ENCODE assay signal across 9 mouse cellular contexts in genomic region chr5:139681832-139682630, GRCm38 (mm10). TPM values are rescaled to one million over a fixed set of nuclear protein-coding genes. Genes with fewer than 3 reads are reported as not detected.
DNase-seq lines count a peak whose midpoint lies in the region; ATAC-seq and TF ChIP-seq lines count a peak whose summit lies in the region.
"Had no signal": no experiment of that assay in that cellular context is flagged by ENCODE, and none has a peak within 500 bp of the region (broad histone marks: within the 10 kb centered on the region; RNA-seq: fewer than 3 reads in every experiment).

No protein-coding gene starts in this region.

- no peak overlapping the region for H3K4me3 ChIP-seq in kidney, embryonic 15.5 days (replicated peaks)
- no peak overlapping the region for H3K4me3 ChIP-seq in hindbrain, embryonic 12.5 days
- no peak overlapping the region for H3K4me3 ChIP-seq in midbrain, embryonic 15.5 days
- no peak overlapping the region for H3K4me3 ChIP-seq in liver, postnatal 0 days (ENCODE audit: low read depth, low read length)
- H3K4me3 ChIP-seq: liver, embryonic 15.5 days had no signal

- peaks cover 62% of the 10 kb centered on the region for H3K27me3 ChIP-seq in kidney, embryonic 15.5 days
- H3K27me3 ChIP-seq in hindbrain, embryonic 12.5 days: peaks cover 90% of the 10 kb centered on the region
- H3K27me3 ChIP-seq in midbrain, embryonic 15.5 days (replicated peaks): peaks cover 15% of the 10 kb centered on the region; the same call in 1 of the 2 replicates
- H3K27me3 ChIP-seq in liver, postnatal 0 days (ENCODE audit: insufficient read depth, low read length): peaks cover 34% of the 10 kb centered on the region

- TF ChIP-seq EP300 in liver, postnatal 0 days (IDR thresholded peaks at IDR 0.05; ENCODE audit: low read depth): no peak

- peak overlapping the region; percentile 19; the same call in 1 of the 2 replicates for H3K4me2 ChIP-seq in kidney, embryonic 15.5 days
- H3K4me2 ChIP-seq in hindbrain, embryonic 12.5 days (replicated peaks): peak overlapping the region; percentile 21; the same call in 1 of the 2 replicates
- peak overlapping the region; percentile 25 for H3K4me2 ChIP-seq in midbrain, embryonic 15.5 days
- no peak overlapping the region for H3K4me2 ChIP-seq in liver, postnatal 0 days (ENCODE audit: low read depth, low read length)
- H3K4me2 ChIP-seq: liver, embryonic 15.5 days had no signal

- 0 out of 2 replicates have a peak, but pooled peaks have one; percentile 21 for ATAC-seq in kidney, embryonic 15.5 days (replicated peaks; ENCODE audit: low FRiP score)
- peak; percentile 65 for ATAC-seq in hindbrain, embryonic 12.5 days (ENCODE audit: low FRiP score)
- peak; percentile 77 for ATAC-seq in midbrain, embryonic 15.5 days (replicated peaks)
- ATAC-seq in liver, postnatal 0 days: no peak

- H3K9me3 ChIP-seq in kidney, embryonic 15.5 days (replicated peaks): no peaks in the 10 kb centered on the region
- no peaks in the 10 kb centered on the region for H3K9me3 ChIP-seq in hindbrain, embryonic 12.5 days (replicated peaks)
- H3K9me3 ChIP-seq in midbrain, embryonic 15.5 days: no peaks in the 10 kb centered on the region
- H3K9me3 ChIP-seq in liver, postnatal 0 days (ENCODE audit: low read length): no peaks in the 10 kb centered on the region
- H3K9me3 ChIP-seq: liver, embryonic 15.5 days had no signal

- DNase-seq in kidney, postnatal 25 days: no peak
- peak; percentile 41 for DNase-seq in embryo, embryonic 9.5 days (ENCODE audit: extremely low spot score)
- no peak for DNase-seq in liver, postnatal 0 days
- no peak for DNase-seq in ovary, postnatal 14 days (ENCODE audit: low spot score)
- no peak for DNase-seq in thymus, postnatal 10 days (ENCODE audit: low spot score in 2 of 2)

- H3K27ac ChIP-seq in kidney, embryonic 15.5 days: peak overlapping the region; percentile 77
- H3K27ac ChIP-seq in hindbrain, embryonic 12.5 days: peak overlapping the region; percentile 81
- H3K27ac ChIP-seq in midbrain, embryonic 15.5 days: peak overlapping the region; percentile 68
- no peak overlapping the region for H3K27ac ChIP-seq in liver, postnatal 0 days (ENCODE audit: low read depth)
- H3K27ac ChIP-seq: liver, embryonic 15.5 days had no signal

- no peak for TF ChIP-seq CTCF in liver, postnatal 0 days (IDR thresholded peaks at IDR 0.05; ENCODE audit: low read depth)

- H3K9ac ChIP-seq in kidney, embryonic 15.5 days: no peak overlapping the region
- peak overlapping the region; percentile 33 for H3K9ac ChIP-seq in hindbrain, embryonic 12.5 days
- H3K9ac ChIP-seq in midbrain, embryonic 15.5 days: 0 out of 2 replicates have a peak overlapping the region, but pooled peaks have one; percentile 13
- no peak overlapping the region for H3K9ac ChIP-seq in liver, postnatal 0 days (replicated peaks)
- H3K9ac ChIP-seq: liver, embryonic 15.5 days had no signal

- H3K4me1 ChIP-seq in kidney, embryonic 15.5 days: peaks cover 33% of the 10 kb centered on the region
- peaks cover 30% of the 10 kb centered on the region for H3K4me1 ChIP-seq in hindbrain, embryonic 12.5 days
- H3K4me1 ChIP-seq in midbrain, embryonic 15.5 days: peaks cover 22% of the 10 kb centered on the region
- H3K4me1 ChIP-seq in liver, postnatal 0 days (ENCODE audit: insufficient read depth): no peaks in the 10 kb centered on the region

- WGBS in kidney, embryonic 15.5 days: 5% methylated on average over 20 of the region's 20 CpGs
- 4% methylated on average over 20 of the region's 20 CpGs for WGBS in hindbrain, embryonic 12.5 days
- 5% methylated on average over 20 of the region's 20 CpGs for WGBS in midbrain, embryonic 15.5 days
- WGBS in liver, postnatal 0 days (ENCODE audit: insufficient replicate concordance): 8% methylated on average over 20 of the region's 20 CpGs

- no peaks in the 10 kb centered on the region for H3K36me3 ChIP-seq in kidney, embryonic 15.5 days
- no peaks in the 10 kb centered on the region for H3K36me3 ChIP-seq in hindbrain, embryonic 12.5 days
- no peaks in the 10 kb centered on the region for H3K36me3 ChIP-seq in midbrain, embryonic 15.5 days (replicated peaks)
- no peaks in the 10 kb centered on the region for H3K36me3 ChIP-seq in liver, postnatal 0 days (replicated peaks; ENCODE audit: insufficient read depth, low read length)
- H3K36me3 ChIP-seq: liver, embryonic 15.5 days had no signal

RNA-seq across cellular contexts. Expression of gene Micall2, which starts 54.1 kb away (rescaled TPM):
- 4.6 and 5.9 TPM in 2 replicates for polyA plus RNA-seq in kidney, embryonic 15.5 days (2015; fragmentation: Nextera tagmentation; extraction: Ambion mirVana)
- 8.2 and 8.6 TPM in 2 replicates for polyA plus RNA-seq in hindbrain, embryonic 12.5 days (2016; fragmentation: Nextera tagmentation; extraction: Ambion mirVana)
- polyA plus RNA-seq in midbrain, embryonic 15.5 days (2015; fragmentation: Nextera tagmentation; extraction: Ambion mirVana): 12.2 and 14.0 TPM in 2 replicates
- 4.9 and 5.8 TPM in 2 replicates for polyA plus RNA-seq in liver, postnatal 0 days (2015; fragmentation: Nextera tagmentation; extraction: Ambion mirVana)

Comparison
In these comparisons a context has a peak if more than half of its experiments do, and no peak if none do; other contexts are left out.
1. H3K9ac ChIP-seq: peak in hindbrain, embryonic 12.5 days (single experiment) and midbrain, embryonic 15.5 days (single experiment); none in kidney, embryonic 15.5 days (single experiment) and liver, postnatal 0 days (single experiment).